Mouse (Mus musculus) layer of hippocampus, postnatal 14 days (tissue): ENCODE results near the gene Trpv2. TPM values are rescaled to one million over a fixed set of nuclear protein-coding genes. Genes with fewer than 3 reads are reported as not detected.
A peak's percentile ranks its signal among the peaks of the same experiment; 100 is the strongest.

ENCODE experiments used
- DNase-seq, 2 experiments: peaks; one replicate each; pipeline ENCODE4 v3.0.0; 2021 to 2022; ENCODE audit warnings: low spot score in 2 of 2, mixed read lengths in 1 of 2
- total RNA-seq, 2 experiments: library from RNA; stranded (reverse); gene quantifications; 2 replicates each; pipeline ENCODE4 v1.2.3; 2021

Gene Trpv2
- total RNA-seq, 2 experiments from 2014 or later, result 18.4 to 21.5 TPM

DNA sequence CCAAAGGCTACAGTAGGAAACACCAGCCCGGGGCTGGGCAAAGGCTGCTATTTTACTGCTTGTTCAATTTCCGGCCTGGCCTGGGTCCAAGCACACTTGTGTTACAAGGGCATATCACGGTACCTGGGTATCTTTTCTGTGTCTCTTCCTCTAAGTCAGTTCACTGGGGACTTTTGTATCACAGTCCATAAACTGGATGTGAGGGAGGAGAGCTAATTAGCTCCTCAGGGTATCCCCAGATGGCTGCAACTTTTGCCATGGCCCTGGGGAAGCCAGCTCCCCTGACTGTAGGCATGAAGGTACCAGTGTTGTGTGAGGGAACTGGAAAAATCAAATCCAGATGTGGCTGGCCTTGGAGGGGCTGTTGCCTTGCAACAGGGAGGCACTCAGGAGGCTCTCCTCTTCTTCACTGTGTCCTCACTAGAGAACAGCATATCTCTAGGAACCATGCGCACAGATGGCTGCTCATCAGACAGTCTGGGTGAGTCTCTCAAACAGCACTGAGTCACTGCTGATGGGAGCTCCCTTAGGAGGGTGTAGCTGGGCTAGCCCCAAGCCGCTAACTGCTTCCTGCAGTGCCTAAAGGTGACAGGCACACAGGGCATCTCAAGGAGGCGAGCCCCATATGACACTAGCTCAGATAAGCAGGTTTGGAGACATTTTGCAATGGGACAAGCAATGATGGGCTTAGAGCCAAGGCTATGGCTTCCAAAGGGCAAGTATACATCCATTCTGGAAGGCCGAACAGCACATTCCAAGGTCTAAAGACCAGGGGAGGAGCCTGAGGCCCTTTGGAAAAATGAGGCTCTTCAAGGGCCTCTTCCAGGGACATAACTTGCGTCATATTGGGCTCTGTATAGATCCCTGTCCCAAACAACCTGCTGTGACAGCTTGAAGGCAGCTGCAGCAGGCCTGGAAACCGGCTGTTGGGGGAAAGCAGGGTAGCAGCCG, 50.3 kb downstream of the Trpv2 start:
- DNase-seq, result peak; percentile 75 to 89

DNA sequence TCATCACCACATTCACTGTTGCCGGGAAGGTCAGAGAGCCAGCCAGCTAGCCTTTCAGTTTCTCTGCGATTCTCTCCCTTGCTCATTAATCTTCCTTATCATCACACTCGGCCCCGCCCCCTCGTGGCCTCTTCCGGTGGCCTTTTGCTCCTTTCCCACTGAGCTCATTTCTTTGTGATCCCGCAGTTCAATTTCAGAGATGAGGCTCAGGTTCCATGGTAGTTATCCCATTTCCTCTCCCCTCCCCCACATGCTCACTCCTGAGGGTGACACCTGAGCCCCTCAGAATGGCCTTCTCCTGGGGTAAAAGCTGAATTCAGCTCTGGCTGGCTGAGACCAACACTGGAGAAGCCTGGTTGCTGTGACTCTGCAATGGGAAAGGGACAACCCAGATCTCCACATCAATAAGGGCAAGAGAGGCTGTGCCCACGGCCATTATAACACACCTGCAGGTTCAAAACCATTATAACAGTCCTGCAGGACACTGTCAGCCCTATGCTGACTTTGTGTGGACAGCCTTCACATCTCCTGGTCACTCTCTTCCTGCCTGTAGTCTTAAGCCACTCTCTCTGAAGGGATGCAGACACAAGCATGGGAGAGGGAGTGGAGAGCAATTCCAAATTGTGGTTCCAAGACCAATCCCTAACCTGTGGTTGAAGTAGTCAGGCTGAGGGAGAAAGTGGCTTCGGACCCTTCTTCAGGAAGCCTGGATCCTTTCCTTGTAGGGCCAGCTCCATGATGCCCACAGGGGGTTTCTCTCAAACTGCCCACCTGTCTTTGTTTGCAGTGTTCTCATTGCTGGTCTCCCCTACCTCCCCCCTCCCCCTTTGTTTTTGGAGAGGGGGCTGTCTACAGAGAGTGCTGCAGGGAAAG, 55.3 kb downstream of the Trpv2 start:
- no peak for DNase-seq

GRCm38 (mm10) chr11:62630225-62630821, 56.0 kb downstream of the Trpv2 start:
- no peak for DNase-seq

DNA sequence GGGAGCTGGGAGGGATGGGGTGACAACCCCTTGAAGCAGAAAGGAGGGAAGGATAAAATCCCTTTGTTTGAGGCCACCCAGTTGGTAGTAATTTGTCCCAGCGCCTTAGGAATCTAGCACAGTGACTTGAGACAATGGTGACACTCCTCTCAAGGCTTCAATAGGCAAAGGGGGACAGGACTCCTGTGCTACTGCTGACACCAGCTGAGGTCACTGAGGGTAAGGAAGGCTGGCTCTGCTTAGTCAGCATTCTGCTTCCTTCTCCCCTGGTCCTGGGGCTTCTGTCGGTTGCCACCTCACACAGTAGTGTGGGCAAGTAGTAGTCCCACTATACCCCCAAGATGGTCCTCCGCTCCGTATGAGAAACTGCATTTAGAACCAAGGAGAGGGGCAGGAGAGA, 56.9 kb downstream of the Trpv2 start:
- no peak for DNase-seq

DNA sequence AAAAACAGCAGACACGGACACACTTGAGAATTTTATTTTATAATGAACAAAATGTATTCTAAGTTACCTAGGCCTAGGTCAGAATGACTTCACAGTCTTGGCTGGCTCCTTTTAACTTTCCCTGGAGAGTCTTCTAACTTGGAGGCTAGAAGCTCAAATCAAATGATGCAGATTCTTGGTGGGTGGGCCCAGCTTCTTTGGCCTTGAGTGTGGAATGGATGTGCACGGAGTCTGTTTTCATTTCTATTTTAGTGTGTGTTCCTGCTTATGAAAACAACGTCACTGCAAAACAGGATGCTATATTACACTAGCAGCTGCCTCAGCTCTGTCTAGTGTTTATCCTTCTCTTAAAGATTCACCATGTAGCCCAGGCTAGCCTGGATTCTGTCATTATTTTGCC, 61.1 kb downstream of the Trpv2 start:
- no peak for DNase-seq

DNA sequence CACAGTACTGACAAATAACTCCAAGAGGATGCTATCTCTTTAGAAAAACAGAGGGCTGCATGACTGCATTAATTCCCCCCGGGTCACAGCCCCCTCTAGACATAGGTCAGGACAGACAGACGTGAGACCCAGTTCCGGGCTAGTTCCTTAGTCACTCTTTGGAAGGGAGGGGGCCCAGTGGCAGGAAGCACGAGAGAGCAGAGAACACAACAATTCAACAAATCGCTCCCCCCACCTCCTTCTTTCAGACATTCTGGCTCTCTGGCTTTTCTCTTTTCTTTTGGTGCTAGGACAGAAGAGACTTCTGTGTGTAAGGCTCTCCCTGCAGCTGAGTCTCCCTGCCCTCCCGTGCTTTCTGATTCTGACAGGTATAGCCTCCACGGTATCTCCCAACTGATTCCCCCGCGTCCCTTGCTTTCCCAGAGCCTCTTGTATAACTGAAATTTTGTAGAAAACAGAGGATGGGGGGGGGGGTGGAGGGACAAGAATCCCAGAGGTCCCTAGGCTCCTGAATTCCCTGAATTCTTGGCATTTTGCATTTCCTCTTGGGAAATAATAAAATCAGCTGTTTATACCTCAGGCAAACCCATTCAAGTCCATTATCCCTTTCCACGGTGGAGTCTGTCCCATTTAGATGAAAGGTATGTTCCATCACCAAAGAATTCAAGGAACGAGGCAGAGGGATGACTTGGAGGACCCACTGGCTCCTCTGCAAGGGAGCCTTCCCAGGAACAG, 62.0 kb downstream of the Trpv2 start:
- DNase-seq, result no peak

- DNase-seq, result peak in 1 of 2 experiments; percentile 34
These were observed 62.5 kb downstream of the Trpv2 start for GRCm38 (mm10) chr11:62636840-62637221.

DNA sequence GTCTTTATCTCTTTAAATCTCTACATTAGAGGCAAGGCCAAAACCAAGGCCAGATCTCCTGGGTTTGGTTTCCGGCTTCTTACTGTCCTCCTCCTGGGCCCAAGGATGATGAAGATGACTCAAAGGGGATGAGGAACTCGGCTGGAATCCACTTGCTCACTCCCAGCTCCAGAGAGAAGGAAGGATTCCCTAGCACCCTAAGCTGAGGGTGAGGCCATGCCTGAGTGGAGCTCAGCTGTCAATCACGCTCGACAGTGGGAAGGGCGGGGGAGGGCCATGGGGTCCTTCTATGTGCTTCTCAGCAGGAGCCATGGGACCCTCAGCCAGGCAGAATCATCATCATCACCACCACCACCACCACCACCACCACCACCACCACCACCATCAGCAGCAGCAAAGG, 63.1 kb downstream of the Trpv2 start:
- DNase-seq, result no peak

DNA sequence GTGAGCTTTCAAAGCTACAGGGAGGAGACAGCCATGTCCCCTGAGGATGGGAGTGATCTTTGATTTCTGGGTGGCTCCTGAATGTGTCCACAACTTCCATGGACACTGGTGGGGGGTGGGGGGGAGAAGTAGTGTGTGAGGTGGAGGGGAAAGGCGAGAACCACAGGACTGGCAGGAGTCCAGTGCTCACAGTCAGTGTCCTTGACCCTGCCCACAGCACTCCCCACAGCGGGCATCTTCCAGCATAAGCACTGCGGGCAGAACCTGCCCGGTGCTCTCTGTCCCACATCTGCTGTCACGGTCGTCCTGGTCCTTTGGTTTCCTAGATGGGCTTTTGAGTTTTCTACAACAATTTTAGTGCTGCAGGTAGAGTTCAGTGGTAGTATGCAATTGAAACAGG, 63.5 kb downstream of the Trpv2 start:
- no peak for DNase-seq

DNA sequence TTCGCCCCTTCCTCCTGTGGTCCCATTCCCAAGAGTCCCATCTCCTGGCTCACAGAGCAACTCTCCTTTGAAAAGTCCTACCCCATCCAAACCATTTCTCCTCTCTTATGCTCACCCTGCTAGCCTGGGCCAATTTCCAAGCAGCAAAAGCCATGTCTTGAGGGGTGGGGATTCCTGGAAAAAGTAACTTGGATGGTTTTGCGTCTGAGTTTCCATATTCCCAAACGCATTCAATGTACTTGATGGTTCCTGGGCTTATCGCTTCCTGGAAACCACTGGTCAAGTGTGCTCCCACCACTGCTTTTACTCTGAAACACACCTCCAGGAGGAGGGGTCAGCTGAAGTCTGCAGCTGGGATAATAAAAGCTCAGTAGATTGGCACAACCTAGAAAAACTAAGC, 64.1 kb downstream of the Trpv2 start:
- no peak for DNase-seq

GRCm38 (mm10) chr11:62640378-62640777, 66.1 kb downstream of the Trpv2 start:
- DNase-seq, result no peak

DNA sequence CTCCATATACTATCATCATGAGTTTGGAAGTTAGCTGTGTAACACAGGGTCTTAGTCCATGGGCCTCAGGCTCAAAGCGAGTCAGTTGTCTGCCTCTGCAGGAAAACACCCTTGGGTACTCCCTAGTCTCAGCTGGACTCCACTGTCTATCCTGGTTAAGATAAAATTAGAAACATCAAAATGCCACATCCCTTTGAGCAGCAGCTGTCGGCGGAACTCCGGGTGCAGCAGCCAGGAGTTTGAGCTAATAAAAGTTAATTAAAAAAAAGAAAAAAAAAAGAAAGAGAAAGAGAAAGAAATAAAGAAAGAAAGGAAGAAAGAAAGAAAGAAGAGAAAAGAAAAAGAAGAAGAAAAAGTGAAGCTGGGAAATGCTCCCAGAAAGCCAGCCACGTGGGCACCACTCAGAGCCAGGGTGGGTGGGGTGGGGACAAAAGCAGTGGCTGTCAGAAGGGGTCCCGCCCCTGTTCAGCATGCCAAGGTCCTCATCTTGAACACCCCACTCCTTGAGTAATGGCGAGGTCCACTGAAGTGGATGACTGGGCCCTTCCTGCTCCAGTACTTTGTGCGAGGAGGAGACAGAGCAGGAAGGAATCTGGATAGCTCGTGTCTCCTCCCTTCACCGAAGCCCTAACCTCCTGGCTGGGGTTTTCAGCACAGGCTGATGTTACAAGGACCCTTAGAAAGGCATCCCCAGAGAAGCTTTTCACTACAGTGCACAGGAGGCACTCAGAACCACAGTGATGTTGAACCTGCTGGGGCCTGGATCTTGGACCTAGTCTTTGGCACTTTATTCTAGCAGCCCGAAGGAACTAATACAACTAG, 67.9 kb downstream of the Trpv2 start:
- DNase-seq, result no peak

DNA sequence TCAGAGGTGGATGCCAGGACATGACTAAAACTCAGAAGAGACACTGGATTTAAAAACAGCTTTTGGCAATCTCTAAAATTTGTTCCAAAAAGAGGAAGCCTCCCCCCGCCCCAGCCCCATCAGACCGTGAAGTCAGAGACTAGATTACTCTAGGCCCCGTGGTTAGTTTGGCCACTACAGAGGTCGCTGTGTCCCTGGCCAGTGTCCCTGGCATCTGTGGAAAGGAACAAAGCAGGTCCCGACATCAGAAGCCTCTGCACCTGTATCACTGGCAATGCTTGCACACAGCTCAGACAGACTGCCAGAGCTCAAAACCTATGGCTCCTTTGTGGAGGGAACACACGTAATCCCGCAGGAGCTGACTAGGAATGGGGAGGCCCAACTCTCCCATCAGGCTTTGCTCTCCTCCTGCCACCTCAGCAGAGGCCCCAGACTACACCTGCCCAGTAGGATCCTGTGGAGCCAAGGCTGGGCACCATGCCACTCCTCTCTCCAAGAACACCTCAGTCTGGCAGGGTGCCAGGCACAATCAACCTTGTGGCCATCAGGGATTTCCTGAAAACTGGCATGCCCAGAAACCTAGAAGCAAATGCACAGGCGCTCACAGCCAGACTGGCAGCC, 68.8 kb downstream of the Trpv2 start:
- no peak for DNase-seq

DNA sequence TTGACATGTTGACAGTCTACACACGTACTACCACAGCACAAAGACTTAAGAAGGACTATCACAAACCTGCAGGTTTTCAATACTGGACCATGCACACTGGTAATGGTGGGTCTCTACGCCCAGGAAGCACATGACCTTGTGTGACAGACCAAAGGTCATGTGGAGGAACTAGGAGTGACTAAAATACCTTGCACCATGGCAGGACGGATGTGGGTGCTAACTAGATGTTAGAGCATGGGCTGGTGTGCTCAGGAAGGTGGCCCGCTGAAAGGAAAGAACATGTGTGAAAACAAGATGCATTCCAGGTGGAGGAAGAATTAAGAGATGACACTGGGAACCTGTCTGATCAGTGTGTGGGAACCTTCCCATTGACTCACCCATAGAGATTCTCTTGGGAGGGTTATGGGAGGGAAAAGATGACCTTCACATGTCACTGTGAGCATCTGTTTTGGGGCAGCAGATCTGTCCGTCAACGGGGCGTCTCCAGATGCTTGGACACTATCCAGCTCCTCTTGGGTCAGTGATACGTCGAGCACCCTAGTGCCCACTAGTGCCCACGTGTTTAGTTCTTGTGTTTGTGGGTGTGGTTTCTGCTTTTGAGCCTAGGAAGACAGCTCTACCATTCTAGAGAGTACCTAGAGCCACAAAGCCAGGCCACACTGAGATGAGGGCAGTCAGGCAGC, 69.5 kb downstream of the Trpv2 start:
- DNase-seq, result no peak

DNA sequence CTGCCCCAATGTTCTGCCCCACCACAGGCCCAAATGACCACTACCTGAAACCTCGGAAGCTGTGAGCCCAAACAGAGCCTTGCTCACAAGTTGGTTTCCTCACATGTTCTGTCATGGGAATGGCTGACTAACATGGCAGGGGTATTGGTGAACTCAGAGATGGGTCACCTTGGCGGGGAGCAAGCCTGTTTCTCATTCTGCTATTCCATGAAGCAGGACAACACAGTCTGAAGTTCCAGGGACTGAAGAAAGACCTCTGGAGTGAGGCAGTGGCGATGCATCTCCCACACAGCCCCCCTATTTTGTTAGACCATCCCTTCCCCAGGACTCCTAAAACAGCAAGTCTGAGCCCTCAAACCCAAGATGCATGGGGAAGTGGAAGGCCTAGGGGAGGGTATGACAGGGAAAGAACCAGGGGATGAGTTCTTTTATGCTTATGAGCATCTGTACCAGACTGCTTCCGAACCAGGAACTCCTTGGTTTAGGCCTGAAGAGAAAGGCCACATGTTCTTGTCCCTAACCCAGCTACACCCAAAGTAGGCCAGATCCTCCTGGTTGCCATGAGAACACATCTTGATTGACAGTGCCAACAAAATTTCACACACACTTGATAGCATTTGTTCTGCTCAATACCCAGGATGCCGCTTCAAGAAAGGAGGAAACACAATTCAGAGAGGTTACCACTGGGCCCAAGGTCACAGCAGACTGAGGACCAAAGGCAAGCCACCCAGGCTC, 70.5 kb downstream of the Trpv2 start:
- DNase-seq, result no peak

- no peak for DNase-seq
These were observed 71.0 kb downstream of the Trpv2 start for GRCm38 (mm10) chr11:62645337-62645675.

DNA sequence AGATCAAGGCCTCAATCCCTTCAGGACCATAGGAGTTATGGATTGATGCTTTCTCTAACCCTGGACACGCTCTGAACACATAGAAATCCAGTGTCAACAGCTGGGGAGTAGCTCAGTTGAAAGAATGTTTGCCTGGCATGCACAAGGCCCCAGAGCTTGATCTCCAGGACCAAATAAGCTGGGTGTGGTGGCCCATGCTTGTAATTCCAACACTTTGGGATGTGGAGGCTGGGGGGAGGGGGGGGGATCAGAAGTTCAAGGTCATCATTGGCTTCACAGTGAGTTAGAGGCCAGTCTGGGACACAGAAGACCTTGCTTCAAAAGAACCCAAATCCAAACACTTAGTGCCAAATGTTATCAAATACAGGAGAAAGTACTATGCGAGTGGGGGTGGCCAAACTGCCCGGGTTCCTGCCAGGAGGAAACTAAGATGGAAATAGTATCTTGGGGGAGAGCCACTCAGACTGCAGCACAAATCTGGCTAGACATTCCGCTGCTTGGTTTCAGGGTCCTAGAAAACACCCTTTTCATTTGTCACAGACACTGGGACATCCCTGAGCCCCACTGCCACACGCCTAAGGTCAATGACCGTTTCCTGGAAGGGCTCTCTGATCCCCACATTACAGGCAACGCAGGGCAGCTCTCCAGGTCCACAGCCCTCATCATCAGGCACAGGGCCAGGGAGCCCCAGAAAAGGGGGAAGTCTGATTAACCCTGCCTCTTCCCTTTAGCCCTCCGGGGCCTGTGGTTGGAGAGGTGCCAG, 71.6 kb downstream of the Trpv2 start:
- peak; percentile 40 to 51 for DNase-seq

DNA sequence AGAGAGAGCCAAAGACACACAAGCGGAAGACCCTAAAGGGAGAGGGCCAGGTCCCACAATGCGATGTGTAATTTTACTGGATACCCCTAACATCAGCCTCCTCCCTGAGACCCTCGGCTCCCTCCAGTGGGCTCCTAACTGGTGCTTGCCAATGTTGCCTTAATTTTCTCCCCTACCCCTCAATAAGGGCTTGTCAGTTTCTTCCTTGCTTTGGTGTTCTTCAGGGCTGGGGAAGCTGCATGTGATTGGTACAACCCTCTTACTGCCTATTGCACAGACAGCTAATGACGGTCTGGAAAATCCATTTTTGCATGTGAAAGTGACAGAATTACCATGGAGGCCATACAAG, 72.2 kb downstream of the Trpv2 start:
- DNase-seq, result no peak
